Mouse (Mus musculus): ENCODE data around the gene Mief1. TPM values are rescaled to one million over a fixed set of nuclear protein-coding genes. Genes with fewer than 3 reads are reported as not detected.

Gene Mief1
- total RNA-seq, 4 experiments from 2014 or later, result 27.6 to 34.5 (median 32.5) TPM

GRCm38 (mm10) chr15:80263610-80264575, 30.1 kb downstream of the Mief1 start, which contains the start of gene Rps19bp1:
Rps19bp1 (minus strand) TSS chr15:80264315.
- peak; percentile 78 to 87 for DNase-seq (ENCODE audit: low spot score in 2 of 2)

GRCm38 (mm10) chr15:80266281-80266680, 32.5 kb downstream of the Mief1 start:
- DNase-seq (ENCODE audit: low spot score in 2 of 2), result peak; percentile 76 to 89

- no peak for DNase-seq (ENCODE audit: low spot score in 2 of 2)
Measured at GRCm38 (mm10) chr15:80271858-80272396, 38.1 kb downstream of the Mief1 start.

GRCm38 (mm10) chr15:80277107-80277506, 43.3 kb downstream of the Mief1 start:
- no peak for DNase-seq (ENCODE audit: low spot score in 2 of 2)

GRCm38 (mm10) chr15:80277625-80278024, 43.8 kb downstream of the Mief1 start:
- no peak for DNase-seq (ENCODE audit: low spot score in 2 of 2)

- DNase-seq (ENCODE audit: low spot score in 2 of 2), result peak in 1 of 2 experiments; percentile 62
Measured at GRCm38 (mm10) chr15:80278121-80278759, 44.4 kb downstream of the Mief1 start.

GRCm38 (mm10) chr15:80279053-80279452, 45.2 kb downstream of the Mief1 start:
- DNase-seq (ENCODE audit: low spot score in 2 of 2), result no peak

- DNase-seq (ENCODE audit: low spot score in 2 of 2), result no peak
Measured at GRCm38 (mm10) chr15:80280646-80281045, 46.8 kb downstream of the Mief1 start.

GRCm38 (mm10) chr15:80286851-80287415, 53.1 kb downstream of the Mief1 start, which contains the start of gene Cacna1i:
Cacna1i (plus strand) TSS chr15:80287238.
- DNase-seq (ENCODE audit: low spot score in 2 of 2), result peak in 1 of 2 experiments; percentile 60

- no peak for DNase-seq (ENCODE audit: low spot score in 2 of 2)
Measured at GRCm38 (mm10) chr15:80288036-80288435, 54.2 kb downstream of the Mief1 start.

- peak; percentile 51 to 74 for DNase-seq (ENCODE audit: low spot score in 2 of 2)
Measured at GRCm38 (mm10) chr15:80289436-80289835, 55.6 kb downstream of the Mief1 start.

GRCm38 (mm10) chr15:80297146-80297545, 63.3 kb downstream of the Mief1 start:
- DNase-seq (ENCODE audit: low spot score in 2 of 2), result no peak

Other genes with a start within 250 kb of the Mief1 start
- 10 to 100 TPM; 30.3 to 38.4 (median 34.6) TPM for gene Pdgfb, start 219.0 kb upstream of the Mief1 start, total RNA-seq (2022)
- gene Syngr1, start 142.7 kb upstream of the Mief1 start, total RNA-seq (2022), result 100 to 1,000 TPM; 383 to 406 (median 399) TPM
- gene Rpl3, start 142.2 kb upstream of the Mief1 start, total RNA-seq (2022), result 100 to 1,000 TPM; 431 to 611 (median 527) TPM
- 10 to 100 TPM; 27.3 to 29.5 (median 29.0) TPM for gene Tab1, start 100.9 kb upstream of the Mief1 start, total RNA-seq (2022)
- gene Mgat3, start 60.3 kb upstream of the Mief1 start, total RNA-seq (2022), result 100 to 1,000 TPM; 112 to 115 (median 114) TPM
- 10 to 100 TPM in 3 of 4 experiments, 1 to 10 TPM in 1; 7.2 to 42.3 (median 29.6) TPM for gene AC140267.1, start 1.8 kb downstream of the Mief1 start, total RNA-seq (2022)
- 100 to 1,000 TPM in 2 of 4 experiments, 10 to 100 TPM in 2; 97.7 to 104 (median 99.8) TPM for gene Atf4, start 21.2 kb downstream of the Mief1 start, total RNA-seq (2022)
- 10 to 100 TPM; 29.9 to 41.0 (median 34.0) TPM for gene Rps19bp1, start 30.3 kb downstream of the Mief1 start, total RNA-seq (2022)
- 10 to 100 TPM; 37.6 to 48.2 (median 41.8) TPM for gene Cacna1i, start 53.2 kb downstream of the Mief1 start, total RNA-seq (2022)